Mouse (Mus musculus): ENCODE results near the gene Srp54c.
"Not testable (repeated sequence)": the region's sequence is repeated elsewhere in the genome, so short reads cannot be mapped to it uniquely, and the experiment has no call there.

Srp54c gene

DNA sequence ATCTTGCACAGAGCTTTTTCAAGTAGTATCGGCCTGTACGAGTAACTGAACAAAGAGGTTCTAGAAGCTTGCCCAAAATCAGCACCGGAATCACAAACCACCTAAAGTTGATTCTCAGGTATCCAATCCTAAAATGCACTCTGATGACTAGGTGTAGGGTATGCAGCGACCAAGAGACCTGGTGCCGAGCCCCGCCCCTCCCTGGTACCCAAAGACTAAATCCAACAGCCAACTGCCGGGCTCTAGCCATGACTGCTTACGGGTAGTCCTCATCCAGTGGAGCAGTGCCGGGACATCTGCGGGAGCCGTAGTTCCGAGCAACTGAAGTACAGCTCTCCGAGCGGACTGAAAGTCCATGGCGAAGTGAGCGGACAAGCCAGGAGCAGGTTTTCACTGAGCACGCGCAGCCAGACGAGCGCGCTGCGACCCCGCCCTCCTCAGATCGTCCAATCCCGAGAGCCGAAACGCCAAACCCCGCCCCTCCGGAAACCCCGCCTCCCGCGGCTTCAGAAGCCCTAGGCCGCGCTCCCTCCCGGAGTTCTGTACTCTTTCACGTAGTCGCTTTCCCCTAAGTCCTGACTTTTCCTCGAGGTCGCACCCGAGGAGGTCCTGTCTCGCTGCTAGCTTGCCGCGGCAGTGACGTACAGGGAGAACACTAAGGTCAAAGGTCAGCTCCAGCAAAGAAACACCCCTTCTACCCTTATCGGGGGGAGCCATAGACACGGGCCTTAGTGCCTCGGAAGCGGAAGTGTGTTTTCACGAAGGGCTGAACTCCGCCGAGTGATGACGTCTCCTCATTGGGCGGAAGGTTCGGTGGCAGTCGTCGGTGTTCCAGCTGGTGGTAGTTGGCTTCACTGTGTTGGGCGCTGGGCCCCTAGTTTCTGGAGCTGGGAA is at the start of gene Srp54c:
Srp54c (plus strand) TSS at position 543 of the 894 bp plus-strand sequence.
- H3K36me3 ChIP-seq (ENCODE audit: control insufficient read depth, insufficient read depth, low read length, poor library complexity, severe bottlenecking); DNase-seq (ENCODE audit: low read depth, low spot score); H3K27me3 ChIP-seq (ENCODE audit: control insufficient read depth, insufficient read depth, low read length, poor library complexity, severe bottlenecking): not testable (repeated sequence)

DNA sequence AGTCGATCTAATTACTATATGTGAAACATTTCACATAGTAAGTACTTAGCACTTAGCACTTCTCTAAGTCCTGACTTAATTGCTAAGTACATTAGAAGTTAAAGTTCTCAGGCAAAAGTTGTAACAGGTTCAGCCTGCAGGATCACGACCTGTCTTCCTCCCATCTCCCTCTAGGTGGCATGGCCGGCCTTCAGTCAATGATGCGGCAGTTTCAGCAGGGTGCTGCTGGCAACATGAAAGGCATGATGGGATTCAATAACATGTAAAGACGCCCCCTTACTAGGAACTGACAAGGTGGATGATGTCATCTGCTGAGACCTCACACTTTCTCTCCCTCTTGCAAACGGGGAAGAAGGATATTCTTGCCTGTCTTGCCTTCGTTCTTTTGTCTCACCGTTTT is 42.3 kb upstream of the Srp54c start:
- DNase-seq (ENCODE audit: low read depth, low spot score); H3K36me3 ChIP-seq (ENCODE audit: control insufficient read depth, insufficient read depth, low read length, poor library complexity, severe bottlenecking); H3K27me3 ChIP-seq (ENCODE audit: control insufficient read depth, insufficient read depth, low read length, poor library complexity, severe bottlenecking): not testable (repeated sequence)

DNA sequence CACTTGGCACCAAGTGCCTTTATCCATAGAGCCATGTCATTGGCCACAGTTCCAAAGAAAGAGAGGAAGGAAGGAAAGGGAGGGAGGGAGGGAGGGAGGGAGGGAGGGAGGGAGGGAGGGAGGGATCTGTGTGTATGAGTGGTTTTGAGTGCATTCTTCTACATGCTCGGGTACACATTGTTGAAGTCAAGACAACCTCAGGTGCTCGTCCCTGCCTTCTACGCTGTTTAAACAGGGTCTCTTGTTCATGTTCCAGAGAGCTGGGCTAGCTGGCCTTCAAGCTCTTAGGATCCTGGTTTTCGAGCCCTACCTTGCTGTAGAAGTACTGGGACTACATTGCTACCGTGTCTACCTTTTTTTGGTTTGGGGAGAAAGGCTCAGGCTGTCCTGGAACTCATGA is 40.8 kb upstream of the Srp54c start:
- H3K36me3 ChIP-seq (ENCODE audit: control insufficient read depth, insufficient read depth, low read length, poor library complexity, severe bottlenecking); DNase-seq (ENCODE audit: low read depth, low spot score); H3K27me3 ChIP-seq (ENCODE audit: control insufficient read depth, insufficient read depth, low read length, poor library complexity, severe bottlenecking): not testable (repeated sequence)

DNA sequence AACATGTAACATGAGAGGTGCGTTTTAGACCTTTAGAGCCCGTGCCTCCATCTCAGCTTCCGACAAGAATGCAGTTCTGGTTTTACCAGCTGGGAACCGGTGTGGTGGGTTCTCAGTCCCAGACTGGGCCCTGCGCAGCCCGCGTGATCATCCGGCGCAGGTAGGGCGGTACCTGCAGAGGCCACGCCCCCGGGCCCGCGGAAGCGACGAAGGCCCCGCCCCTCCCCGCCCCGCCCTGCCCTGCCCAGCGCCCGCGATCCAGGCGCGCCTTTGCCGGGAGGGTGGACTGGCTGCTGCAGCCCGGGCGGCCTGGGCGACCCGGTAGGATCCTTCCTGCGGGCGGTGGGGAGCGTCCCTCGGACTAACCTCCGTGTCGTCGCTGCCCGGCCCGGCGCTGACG is 30.7 kb upstream of the Srp54c start, which contains the start of gene 1700047I17Rik2:
1700047I17Rik2 (plus strand) TSS at position 287 of the 400 bp plus-strand sequence.
- H3K27me3 ChIP-seq (ENCODE audit: control insufficient read depth, insufficient read depth, low read length, poor library complexity, severe bottlenecking); DNase-seq (ENCODE audit: low read depth, low spot score); H3K36me3 ChIP-seq (ENCODE audit: control insufficient read depth, insufficient read depth, low read length, poor library complexity, severe bottlenecking): not testable (repeated sequence)

DNA sequence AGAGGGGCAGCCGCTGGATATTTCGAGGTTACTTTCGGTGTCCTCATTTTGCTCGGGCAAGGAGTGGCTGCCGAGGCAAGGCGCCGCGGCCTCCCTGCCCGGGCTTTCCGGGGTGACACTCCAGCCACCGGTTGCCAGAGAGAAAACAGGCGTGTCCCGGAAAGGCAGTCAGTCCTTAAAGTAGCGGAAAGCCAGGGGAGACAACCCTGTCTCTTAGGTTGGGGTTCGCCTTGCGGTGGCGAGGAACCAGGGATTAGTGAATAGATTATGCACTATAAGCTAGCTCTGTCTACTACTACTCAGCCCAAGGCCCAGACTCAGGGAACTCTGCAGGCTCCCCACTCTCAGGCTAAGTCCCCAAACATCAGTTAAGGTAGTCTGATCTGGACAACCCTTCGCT is 30.2 kb upstream of the Srp54c start:
- H3K27me3 ChIP-seq (ENCODE audit: control insufficient read depth, insufficient read depth, low read length, poor library complexity, severe bottlenecking); H3K36me3 ChIP-seq (ENCODE audit: control insufficient read depth, insufficient read depth, low read length, poor library complexity, severe bottlenecking); DNase-seq (ENCODE audit: low read depth, low spot score): not testable (repeated sequence)

DNA sequence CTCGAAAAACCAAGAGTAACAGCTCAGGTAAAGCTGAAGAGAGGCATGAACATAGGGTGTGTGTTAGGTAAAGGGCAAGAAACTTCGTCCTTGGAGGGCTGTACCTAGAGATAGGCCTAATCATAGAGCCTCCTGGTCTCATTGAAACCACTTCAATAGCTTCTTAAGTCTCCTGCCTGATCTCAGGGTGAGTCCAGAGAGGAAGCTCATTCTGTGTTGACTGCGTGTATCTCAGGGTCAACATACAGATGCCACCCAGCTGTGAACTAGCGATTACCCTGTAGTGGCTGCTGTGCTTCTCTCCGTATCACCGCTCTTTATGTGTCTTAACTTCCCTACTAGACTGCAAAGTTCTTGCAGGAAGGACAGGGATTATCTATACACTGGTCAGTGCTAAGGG is 17.0 kb upstream of the Srp54c start:
- not testable (repeated sequence) for H3K36me3 ChIP-seq (ENCODE audit: control insufficient read depth, insufficient read depth, low read length, poor library complexity, severe bottlenecking); DNase-seq (ENCODE audit: low read depth, low spot score); H3K27me3 ChIP-seq (ENCODE audit: control insufficient read depth, insufficient read depth, low read length, poor library complexity, severe bottlenecking)

DNA sequence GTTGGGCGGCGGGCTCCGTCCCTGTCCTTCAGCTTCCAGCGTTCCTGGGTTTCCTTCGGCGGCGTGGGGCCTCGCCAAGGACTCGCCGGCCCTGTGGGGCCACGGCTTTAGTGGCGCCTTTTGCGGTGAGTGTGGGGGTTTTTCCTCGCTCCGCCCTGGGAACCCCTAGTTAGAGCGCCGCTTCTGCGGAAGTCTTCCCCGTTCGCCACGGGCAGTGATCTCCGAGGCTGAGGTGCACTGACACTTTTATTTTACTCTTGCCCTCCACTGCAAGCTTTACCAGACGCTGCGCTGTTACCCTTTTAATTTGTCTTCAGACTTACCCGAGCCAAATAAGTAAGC is 523 bp downstream of the Srp54c start:
- H3K27me3 ChIP-seq (ENCODE audit: control insufficient read depth, insufficient read depth, low read length, poor library complexity, severe bottlenecking); H3K36me3 ChIP-seq (ENCODE audit: control insufficient read depth, insufficient read depth, low read length, poor library complexity, severe bottlenecking); DNase-seq (ENCODE audit: low read depth, low spot score): not testable (repeated sequence)

DNA sequence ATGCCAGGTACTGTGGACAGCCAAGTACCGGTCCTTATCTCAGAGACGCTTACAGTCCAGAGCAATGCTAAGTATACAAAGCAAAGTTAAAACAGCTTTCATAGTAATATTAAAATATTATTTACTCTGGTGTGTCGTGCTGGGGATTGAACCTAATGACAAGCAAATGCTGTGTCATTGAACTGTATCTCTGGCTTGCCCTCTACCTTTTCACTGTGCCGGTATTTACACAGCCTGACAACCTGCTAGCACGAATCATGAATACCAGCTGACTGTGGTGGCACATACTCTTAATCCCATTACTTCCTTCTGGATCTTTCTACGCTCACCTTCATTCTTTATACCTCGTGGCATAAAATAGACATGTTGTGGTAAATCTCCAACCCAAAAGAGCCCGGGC is 12.3 kb downstream of the Srp54c start:
- not testable (repeated sequence) for H3K36me3 ChIP-seq (ENCODE audit: control insufficient read depth, insufficient read depth, low read length, poor library complexity, severe bottlenecking); H3K27me3 ChIP-seq (ENCODE audit: control insufficient read depth, insufficient read depth, low read length, poor library complexity, severe bottlenecking); DNase-seq (ENCODE audit: low read depth, low spot score)

DNA sequence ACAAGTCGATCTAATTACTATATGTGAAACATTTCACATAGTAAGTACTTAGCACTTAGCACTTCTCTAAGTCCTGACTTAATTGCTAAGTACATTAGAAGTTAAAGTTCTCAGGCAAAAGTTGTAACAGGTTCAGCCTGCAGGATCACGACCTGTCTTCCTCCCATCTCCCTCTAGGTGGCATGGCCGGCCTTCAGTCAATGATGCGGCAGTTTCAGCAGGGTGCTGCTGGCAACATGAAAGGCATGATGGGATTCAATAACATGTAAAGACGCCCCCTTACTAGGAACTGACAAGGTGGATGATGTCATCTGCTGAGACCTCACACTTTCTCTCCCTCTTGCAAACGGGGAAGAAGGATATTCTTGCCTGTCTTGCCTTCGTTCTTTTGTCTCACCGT is 32.0 kb downstream of the Srp54c start:
- not testable (repeated sequence) for H3K36me3 ChIP-seq (ENCODE audit: control insufficient read depth, insufficient read depth, low read length, poor library complexity, severe bottlenecking); H3K27me3 ChIP-seq (ENCODE audit: control insufficient read depth, insufficient read depth, low read length, poor library complexity, severe bottlenecking); DNase-seq (ENCODE audit: low read depth, low spot score)

DNA sequence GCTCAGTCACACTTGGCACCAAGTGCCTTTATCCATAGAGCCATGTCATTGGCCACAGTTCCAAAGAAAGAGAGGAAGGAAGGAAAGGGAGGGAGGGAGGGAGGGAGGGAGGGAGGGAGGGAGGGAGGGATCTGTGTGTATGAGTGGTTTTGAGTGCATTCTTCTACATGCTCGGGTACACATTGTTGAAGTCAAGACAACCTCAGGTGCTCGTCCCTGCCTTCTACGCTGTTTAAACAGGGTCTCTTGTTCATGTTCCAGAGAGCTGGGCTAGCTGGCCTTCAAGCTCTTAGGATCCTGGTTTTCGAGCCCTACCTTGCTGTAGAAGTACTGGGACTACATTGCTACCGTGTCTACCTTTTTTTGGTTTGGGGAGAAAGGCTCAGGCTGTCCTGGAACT is 33.4 kb downstream of the Srp54c start:
- not testable (repeated sequence) for H3K27me3 ChIP-seq (ENCODE audit: control insufficient read depth, insufficient read depth, low read length, poor library complexity, severe bottlenecking); H3K36me3 ChIP-seq (ENCODE audit: control insufficient read depth, insufficient read depth, low read length, poor library complexity, severe bottlenecking); DNase-seq (ENCODE audit: low read depth, low spot score)

DNA sequence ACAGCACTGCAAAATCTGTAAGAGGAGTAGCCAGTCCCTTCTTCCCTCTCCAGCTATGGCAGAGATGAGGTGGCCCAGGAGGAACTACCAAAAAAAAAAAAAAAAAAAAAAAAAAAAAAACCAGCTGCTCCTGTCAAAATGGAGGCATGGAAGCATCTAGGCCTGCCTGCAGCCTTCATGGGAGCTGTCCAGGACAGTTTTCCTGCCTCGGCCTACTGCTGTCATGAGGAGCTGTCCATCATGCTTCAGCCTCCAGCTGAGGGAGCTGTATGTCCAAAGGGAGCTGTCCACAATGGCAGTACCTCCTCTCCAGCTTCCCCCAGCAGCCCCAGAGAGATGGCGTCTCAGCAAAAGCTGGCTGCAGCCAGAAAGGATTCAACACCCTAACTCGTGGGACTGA is 42.3 kb downstream of the Srp54c start:
- no peaks in the 10 kb centered on the region for H3K27me3 ChIP-seq (ENCODE audit: control insufficient read depth, insufficient read depth, low read length, poor library complexity, severe bottlenecking)
- DNase-seq (ENCODE audit: low read depth, low spot score) = no peak
- no peaks in the 10 kb centered on the region for H3K36me3 ChIP-seq (ENCODE audit: control insufficient read depth, insufficient read depth, low read length, poor library complexity, severe bottlenecking)

DNA sequence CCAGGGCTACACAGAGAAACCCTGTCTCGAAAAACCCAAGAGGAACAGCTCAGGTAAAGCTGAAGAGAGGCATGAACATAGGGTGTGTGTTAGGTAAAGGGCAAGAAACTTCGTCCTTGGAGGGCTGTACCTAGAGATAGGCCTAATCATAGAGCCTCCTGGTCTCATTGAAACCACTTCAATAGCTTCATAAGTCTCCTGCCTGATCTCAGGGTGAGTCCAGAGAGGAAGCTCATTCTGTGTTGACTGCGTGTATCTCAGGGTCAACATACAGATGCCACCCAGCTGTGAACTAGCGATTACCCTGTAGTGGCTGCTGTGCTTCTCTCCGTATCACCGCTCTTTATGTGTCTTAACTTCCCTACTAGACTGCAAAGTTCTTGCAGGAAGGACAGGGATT is 47.6 kb downstream of the Srp54c start:
- H3K27me3 ChIP-seq (ENCODE audit: control insufficient read depth, insufficient read depth, low read length, poor library complexity, severe bottlenecking); H3K36me3 ChIP-seq (ENCODE audit: control insufficient read depth, insufficient read depth, low read length, poor library complexity, severe bottlenecking); DNase-seq (ENCODE audit: low read depth, low spot score): not testable (repeated sequence)

DNA sequence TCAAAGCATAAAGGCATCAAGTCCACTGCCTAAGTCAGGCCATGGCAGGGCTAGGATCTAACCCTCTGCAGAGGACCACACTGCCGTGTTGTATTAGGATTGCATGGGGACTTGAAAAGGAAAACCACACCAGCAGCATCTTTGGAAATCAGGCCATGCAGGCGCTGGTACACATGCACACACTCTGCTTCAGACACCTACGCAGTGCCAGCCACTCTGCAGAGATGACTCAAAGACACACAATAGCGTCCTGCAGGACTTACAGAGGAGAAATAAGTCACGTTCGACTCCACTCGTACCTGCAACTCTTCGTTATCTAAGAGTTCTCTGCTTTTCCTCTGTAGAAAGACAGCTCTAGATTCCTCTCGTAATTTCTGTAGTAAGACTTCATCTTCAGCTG is 68.1 kb downstream of the Srp54c start:
- Histone ChIP-seq H3K27me3 (ENCODE audit: control insufficient read depth, insufficient read depth, low read length, poor library complexity, severe bottlenecking) (no peaks in the 10 kb centered on the region), H3K36me3 (ENCODE audit: control insufficient read depth, insufficient read depth, low read length, poor library complexity, severe bottlenecking) (peaks cover 7% of the 10 kb centered on the region; the same call in 1 of the 2 replicates)
- DNase-seq (ENCODE audit: low read depth, low spot score) = no peak

DNA sequence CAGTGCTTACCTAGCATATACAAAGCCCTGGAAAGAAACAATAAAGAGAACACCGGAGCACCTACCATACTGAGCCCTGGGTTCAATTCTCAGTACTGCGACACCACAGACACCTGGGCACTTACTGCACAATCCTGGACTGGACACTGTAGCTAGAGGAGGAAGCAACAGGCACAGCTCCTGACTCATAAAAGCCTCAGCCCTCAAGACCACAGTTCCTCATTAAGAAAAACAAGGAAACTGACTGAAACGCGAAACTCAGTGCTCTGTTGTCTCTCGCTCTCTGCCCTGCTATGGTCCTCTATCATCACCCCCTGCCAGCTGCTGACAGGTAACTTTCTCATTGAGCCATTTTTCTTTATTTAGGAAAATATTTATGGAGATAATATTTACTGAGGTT is 69.4 kb downstream of the Srp54c start, which contains the start of gene 1110008L16Rik:
1110008L16Rik (plus strand) TSS at position 242 of the 400 bp plus-strand sequence.
- DNase-seq (ENCODE audit: low read depth, low spot score) = no peak
- Histone ChIP-seq H3K27me3 (ENCODE audit: control insufficient read depth, insufficient read depth, low read length, poor library complexity, severe bottlenecking) (no peaks in the 10 kb centered on the region), H3K36me3 (ENCODE audit: control insufficient read depth, insufficient read depth, low read length, poor library complexity, severe bottlenecking) (peaks cover 7% of the 10 kb centered on the region; the same call in 1 of the 2 replicates)

DNA sequence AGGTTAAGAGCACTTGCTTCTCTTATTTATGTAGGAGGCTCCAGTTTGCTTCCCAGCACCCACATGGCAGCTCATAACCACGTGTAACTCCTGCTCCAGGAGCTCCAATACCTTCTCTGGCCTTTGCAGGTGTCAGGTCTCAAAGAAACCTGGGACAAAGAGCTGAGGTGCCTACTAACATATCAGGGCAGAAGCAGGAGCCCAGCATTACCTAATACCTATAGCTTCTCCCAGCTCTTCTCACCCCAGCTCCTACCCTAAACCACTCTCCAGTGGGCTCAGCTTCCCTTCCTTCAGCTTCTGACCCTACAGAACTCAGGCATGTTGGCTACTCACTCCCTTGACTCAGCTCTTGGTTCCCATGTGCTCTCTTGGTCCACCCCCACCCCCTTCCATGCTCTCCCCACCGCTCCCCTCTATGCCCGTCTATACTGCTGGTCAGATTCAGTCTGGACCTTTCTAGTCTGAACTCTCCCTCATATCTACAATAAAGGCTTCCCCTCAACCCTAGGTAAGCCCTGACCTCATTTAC is 70.9 kb downstream of the Srp54c start:
- Histone ChIP-seq H3K27me3 (ENCODE audit: control insufficient read depth, insufficient read depth, low read length, poor library complexity, severe bottlenecking) (no peaks in the 10 kb centered on the region), H3K36me3 (ENCODE audit: control insufficient read depth, insufficient read depth, low read length, poor library complexity, severe bottlenecking) (peaks cover 3% of the 10 kb centered on the region; the same call in 1 of the 2 replicates)
- DNase-seq (ENCODE audit: low read depth, low spot score) = no peak
